Mouse (Mus musculus): ENCODE measurements around the gene Fam69a. TPM values are rescaled to one million over a fixed set of nuclear protein-coding genes. Genes with fewer than 3 reads are reported as not detected.
A peak's percentile ranks its signal among the peaks of the same experiment; 100 is the strongest.
"Not testable (repeated sequence)": the region's sequence is repeated elsewhere in the genome, so short reads cannot be mapped to it uniquely, and the experiment has no call there.

Fam69a gene
- total RNA-seq, 2 experiments from 2014 or later = 8.2 to 8.9 TPM

GRCm38 (mm10) chr5:107986255-107986966 lies 474 bp downstream of the Fam69a start:
- intact Hi-C loops (cut with DNase I) = loop anchor here (1.0 to 2.0 kb wide), 3 partner anchors 14 to 79 kb away; partner anchors contain the start of gene Mtf2
- peak in 1 of 2 experiments; percentile 37 for DNase-seq

GRCm38 (mm10) chr5:107983946-107984345 lies 2.9 kb downstream of the Fam69a start:
- DNase-seq = no peak
- intact Hi-C loops (cut with DNase I) = no loop called here

DNA sequence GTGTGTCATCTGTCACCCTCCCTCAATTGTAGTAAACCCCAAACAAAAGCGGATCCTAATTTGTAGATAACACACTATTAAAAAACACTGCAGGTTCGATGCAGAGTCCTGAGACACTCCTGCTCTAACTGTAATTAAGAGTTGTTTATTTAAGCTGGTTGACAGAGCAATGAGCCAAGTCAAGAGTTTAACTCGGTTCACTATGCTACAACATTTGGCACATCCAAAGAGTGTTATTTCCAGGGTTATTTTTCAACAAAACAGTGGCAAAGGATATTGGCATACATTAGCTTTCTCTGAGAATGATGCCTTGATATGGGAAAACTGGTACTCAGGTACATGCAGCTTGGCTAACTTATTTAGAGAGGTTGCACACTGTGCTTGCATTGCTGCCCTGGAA lies 4.9 kb downstream of the Fam69a start:
- intact Hi-C loops (cut with DNase I) = no loop called here

GRCm38 (mm10) chr5:107979901-107980300 lies 7.0 kb downstream of the Fam69a start:
- intact Hi-C loops (cut with DNase I) = no loop called here
- DNase-seq = no peak

More for the DNA sequence above, 4.9 kb downstream of the Fam69a start:
- DNase-seq = no peak

GRCm38 (mm10) chr5:107978289-107979035 lies 8.4 kb downstream of the Fam69a start:
- intact Hi-C loops (cut with DNase I) = no loop called here
- no peak for DNase-seq

- intact Hi-C loops (cut with DNase I) = no loop called here
- no peak for DNase-seq
Observed at GRCm38 (mm10) chr5:107977640-107978288, 9.1 kb downstream of the Fam69a start.

- intact Hi-C loops (cut with DNase I) = no loop called here
- no peak for DNase-seq
Observed at GRCm38 (mm10) chr5:107973310-107973709, 13.6 kb downstream of the Fam69a start.

DNA sequence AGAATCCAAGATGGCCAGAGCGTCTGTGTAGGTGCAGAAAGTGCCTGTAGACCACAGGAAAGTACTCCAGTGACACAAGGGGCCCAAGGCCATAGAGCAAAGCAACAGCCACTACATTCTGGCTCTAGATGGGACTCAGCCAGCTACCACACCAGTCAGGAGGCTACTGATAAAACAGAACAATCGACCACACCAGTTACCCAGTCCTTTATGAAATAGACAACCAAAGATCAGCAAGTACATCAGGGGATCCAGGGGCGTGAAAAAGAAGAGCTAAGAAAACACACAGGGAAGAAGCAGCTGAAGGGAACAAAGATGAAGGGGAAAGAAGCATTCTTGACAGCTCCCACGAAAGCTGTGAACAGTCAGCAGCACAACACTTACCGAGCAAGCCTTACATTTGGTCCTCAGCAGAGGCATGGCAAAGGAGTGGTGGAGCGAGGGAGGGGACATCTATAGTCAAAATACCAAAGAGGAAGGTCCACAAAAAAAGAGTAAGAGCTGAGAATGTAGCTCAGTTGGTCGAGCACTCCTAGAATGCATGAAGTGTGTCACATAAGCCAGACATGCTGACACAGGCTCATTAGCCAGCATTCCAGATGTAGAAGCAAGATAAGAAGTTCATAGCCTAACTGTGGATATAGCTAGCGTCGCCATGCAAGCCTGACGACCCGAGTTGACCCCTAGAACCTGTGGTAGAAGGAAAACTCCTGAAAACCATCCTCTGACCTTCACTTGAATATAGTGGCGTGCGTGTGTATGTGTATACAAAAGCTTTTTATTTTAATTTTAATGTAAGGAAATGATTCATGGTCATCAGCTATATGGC lies 14.2 kb downstream of the Fam69a start:
- intact Hi-C loops (cut with DNase I) = no loop called here
- no peak for DNase-seq

DNA sequence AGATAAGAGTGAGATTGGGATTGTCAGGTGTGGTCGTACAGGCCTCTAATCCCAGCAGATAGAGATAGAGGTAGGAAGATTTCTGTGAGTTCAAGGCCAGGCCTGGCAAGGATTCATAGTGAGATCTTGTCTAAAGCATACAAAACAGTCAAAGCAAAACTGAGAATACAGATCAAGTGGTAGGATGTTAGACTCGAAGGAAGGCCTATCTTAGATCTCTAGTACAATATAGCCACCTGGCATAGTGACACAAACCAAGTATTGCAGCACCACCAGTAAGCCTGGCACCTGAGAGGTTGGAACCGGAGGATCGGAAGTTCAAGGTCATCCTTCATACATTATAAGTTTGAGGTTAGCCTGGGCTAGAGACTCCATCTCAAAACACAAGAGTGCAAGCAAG lies 15.8 kb downstream of the Fam69a start:
- intact Hi-C loops (cut with DNase I) = no loop called here
- no peak for DNase-seq

DNA sequence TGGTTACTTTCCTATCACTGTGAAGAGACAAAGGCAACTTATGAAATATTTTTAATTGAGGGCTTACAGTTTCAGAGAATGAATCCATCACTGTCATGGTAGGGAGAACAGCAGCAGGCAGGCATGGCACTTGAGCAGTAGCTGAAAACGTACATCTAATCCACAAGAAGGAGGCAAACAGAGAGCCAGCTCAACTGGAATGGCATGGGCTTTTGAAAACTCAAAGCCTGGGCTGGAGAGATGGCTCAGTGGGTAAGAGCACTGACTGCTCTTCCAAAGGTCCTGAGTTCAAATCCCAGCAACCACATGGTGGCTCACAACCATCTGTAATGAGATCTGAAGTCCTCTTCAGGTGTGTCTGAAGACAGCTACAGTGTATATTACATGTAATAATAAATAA lies 17.1 kb downstream of the Fam69a start:
- DNase-seq = not testable (repeated sequence)

DNA sequence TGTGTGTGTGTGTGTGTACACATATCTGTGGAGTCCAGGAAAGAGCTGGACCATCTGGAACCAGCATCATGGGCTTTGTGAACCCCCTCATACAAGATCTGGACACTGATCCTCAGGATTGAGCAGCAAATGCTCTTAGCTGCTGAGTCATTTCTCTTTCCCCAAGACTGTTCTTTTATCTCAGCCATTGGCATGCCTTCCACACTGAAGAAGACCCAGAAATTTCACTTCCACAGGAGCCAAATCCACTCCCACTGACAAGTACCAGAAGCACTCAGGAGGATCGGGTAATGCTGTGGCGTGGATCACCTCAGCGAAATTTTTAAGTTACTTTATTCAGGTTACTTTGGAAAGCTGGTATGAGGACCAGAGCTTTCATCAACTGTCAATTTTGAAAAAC lies 18.8 kb downstream of the Fam69a start:
- intact Hi-C loops (cut with DNase I) = no loop called here
- DNase-seq = no peak

More for the DNA sequence above, 17.1 kb downstream of the Fam69a start:
- intact Hi-C loops (cut with DNase I) = not testable (repeated sequence)

DNA sequence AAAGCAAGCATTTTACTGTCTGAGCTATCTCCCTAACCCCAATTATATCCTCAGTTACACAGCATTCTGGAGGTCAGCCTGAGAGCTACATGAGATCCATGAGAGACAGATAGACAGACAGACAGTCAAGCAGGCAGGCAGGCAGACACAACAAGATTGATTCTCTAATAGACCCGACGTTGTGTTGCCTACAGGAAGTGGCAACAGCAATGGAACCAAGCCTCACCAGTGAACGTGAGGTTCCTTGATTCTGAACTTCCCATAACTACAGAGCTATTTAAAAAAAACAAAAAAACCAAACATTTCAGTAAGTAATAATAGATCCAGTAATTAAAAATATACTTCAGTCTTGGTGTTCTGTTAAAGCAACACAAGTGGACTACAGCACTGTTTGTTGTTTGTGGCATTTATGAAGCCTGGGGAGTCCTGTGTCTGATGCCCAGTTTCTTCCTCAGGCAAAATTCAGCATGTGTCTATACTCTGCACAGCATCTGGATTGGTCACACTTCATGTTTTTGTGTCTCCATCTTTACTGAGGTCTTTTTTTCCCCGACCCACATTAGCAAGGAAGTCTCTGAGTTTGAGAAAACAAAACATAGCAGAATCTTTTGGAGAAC lies 19.9 kb downstream of the Fam69a start:
- intact Hi-C loops (cut with DNase I) = no loop called here
- no peak for DNase-seq

- no peak for DNase-seq
- intact Hi-C loops (cut with DNase I) = no loop called here
Observed at GRCm38 (mm10) chr5:107966156-107966555, 20.7 kb downstream of the Fam69a start.

- intact Hi-C loops (cut with DNase I) = no loop called here
- no peak for DNase-seq
Observed at GRCm38 (mm10) chr5:107965355-107965991, 21.4 kb downstream of the Fam69a start.

GRCm38 (mm10) chr5:107964031-107964758 lies 22.7 kb downstream of the Fam69a start:
- DNase-seq = no peak
- intact Hi-C loops (cut with DNase I) = no loop called here

- peak; percentile 44 to 58 for DNase-seq
- intact Hi-C loops (cut with DNase I) = no loop called here
Observed at GRCm38 (mm10) chr5:107961438-107962251, 25.2 kb downstream of the Fam69a start.

- intact Hi-C loops (cut with DNase I) = no loop called here
- peak in 1 of 2 experiments; percentile 18 for DNase-seq
Observed at GRCm38 (mm10) chr5:107960532-107961202, 26.2 kb downstream of the Fam69a start.
